Mouse (Mus musculus) liver, embryonic 13.5 days (tissue): ENCODE results near the gene Ramp3. TPM values are rescaled to one million over a fixed set of nuclear protein-coding genes. Genes with fewer than 3 reads are reported as not detected.
A peak's percentile ranks its signal among the peaks of the same experiment; 100 is the strongest.

Source experiments
- ATAC-seq: fragments of 200-750 bp; cut with Nextera tagmentation; 2 replicates; pipeline ENCODE4 v1.8.0; 2017; ENCODE audit warnings: low read depth, mild to moderate bottlenecking, moderate number of reproducible peaks, moderate library complexity
- DNase-seq: peaks from one replicate; pipeline ENCODE4 v3.0.0; 2022
- H3K27ac ChIP-seq: fragments of 300-500 bp; sonication (generic); 2 replicates; pipeline ENCODE4 v1.5.1; 2015; ENCODE audit warnings: moderate library complexity, mild to moderate bottlenecking, inconsistent platforms
- H3K27me3 ChIP-seq: fragments of 300-500 bp; sonication (generic); 2 replicates; pipeline ENCODE4 v1.6.1; 2015; ENCODE audit warnings: mild to moderate bottlenecking, inconsistent platforms
- H3K36me3 ChIP-seq: fragments of 300-500 bp; sonication (generic); 2 replicates; pipeline ENCODE4 v1.6.1; 2015; ENCODE audit warnings: mild to moderate bottlenecking, inconsistent platforms
- H3K4me1 ChIP-seq: fragments of 300-500 bp; sonication (generic); replicated peaks from 2 replicates; pipeline ENCODE4 v1.6.1; 2015; ENCODE audit warnings: inconsistent platforms
- H3K4me2 ChIP-seq: fragments of 300-500 bp; sonication (generic); 2 replicates; pipeline ENCODE4 v1.6.1; 2015; ENCODE audit warnings: inconsistent platforms, mild to moderate bottlenecking, moderate library complexity
- H3K4me3 ChIP-seq: fragments of 300-500 bp; sonication (generic); replicated peaks from 2 replicates; pipeline ENCODE4 v1.5.1; 2015; ENCODE audit warnings: mild to moderate bottlenecking, inconsistent platforms
- H3K9ac ChIP-seq: fragments of 300-500 bp; sonication (generic); 2 replicates; pipeline ENCODE4 v1.6.1; 2015; ENCODE audit warnings: mild to moderate bottlenecking, inconsistent platforms
- H3K9me3 ChIP-seq: fragments of 300-500 bp; sonication (generic); replicated peaks from 2 replicates; pipeline ENCODE4 v1.6.1; 2016; ENCODE audit warnings: inconsistent platforms
- WGBS: fragments of 180-500 bp; shearing (Covaris S2); methylation state at CpG from one replicate; pipeline ENCODE4 v1.1.7; 2015; ENCODE audit not compliant: insufficient replicate concordance; 5-methylcytosine and 5-hydroxymethylcytosine counted together
- polyA plus RNA-seq: library from polyadenylated mRNA; unstranded; fragments of >200 nt; fragmentation: Nextera tagmentation; extraction: Ambion mirVana; gene quantifications from 2 replicates; pipeline ENCODE4 v1.2.1, GENCODE M21; 2015

Gene Ramp3
- polyA plus RNA-seq = 0.15 TPM in 1 of 2 replicates, not detected in the other

GRCm38 (mm10) chr11:6658271-6658670, at the start of gene Ramp3:
TSS of gene Ramp3 (plus strand) at chr11:6658521.
- no peak within 1 kb of the TSS for H3K9ac ChIP-seq
- peak within 1 kb of the TSS; percentile 63 for H3K4me2 ChIP-seq
- ATAC-seq (0 out of 2 replicates have a peak, but pooled peaks have one; percentile 50), DNase-seq (no peak)
- H3K27ac ChIP-seq = no peak within 1 kb of the TSS
- peaks cover 8% of the 10 kb centered on the region; the same call in 1 of the 2 replicates for H3K4me1 ChIP-seq
- no peaks in the 10 kb centered on the region for H3K36me3 ChIP-seq
- H3K9me3 ChIP-seq = no peaks in the 10 kb centered on the region
- WGBS = 1% methylated on average over 18 of the region's 18 CpGs
- peak within 1 kb of the TSS; percentile 29 for H3K4me3 ChIP-seq
- H3K27me3 ChIP-seq = 0 out of 2 replicates have a peak, but pooled peaks cover 8% of the 10 kb centered on the region

- Histone ChIP-seq H3K9ac (no peak overlapping the region), H3K27me3 (no peaks in the 10 kb centered on the region), H3K4me3 (no peak overlapping the region), H3K36me3 (peaks cover 96% of the 10 kb centered on the region), H3K4me1 (no peaks in the 10 kb centered on the region), H3K4me2 (no peak overlapping the region), H3K27ac (no peak overlapping the region), H3K9me3 (no peaks in the 10 kb centered on the region)
- WGBS = 71% methylated on average over 12 of the region's 12 CpGs
- DNase-seq (no peak), ATAC-seq (0 out of 2 replicates have a peak, but pooled peaks have one; percentile 13)
Observed at GRCm38 (mm10) chr11:6615250-6616205, 42.8 kb upstream of the Ramp3 start.

GRCm38 (mm10) chr11:6623704-6624103, 34.6 kb upstream of the Ramp3 start:
- Histone ChIP-seq H3K4me1 (peaks cover 54% of the 10 kb centered on the region), H3K4me2 (peak overlapping the region; percentile 71), H3K27me3 (no peaks in the 10 kb centered on the region), H3K27ac (peak overlapping the region; percentile 90), H3K9ac (peak overlapping the region; percentile 81), H3K4me3 (peak overlapping the region; percentile 83), H3K36me3 (peaks cover 62% of the 10 kb centered on the region), H3K9me3 (no peaks in the 10 kb centered on the region)
- ATAC-seq = no peak
- WGBS = 39% methylated on average over 10 of the region's 10 CpGs
- DNase-seq = no peak

- Histone ChIP-seq H3K36me3 (peaks cover 51% of the 10 kb centered on the region), H3K9ac (peak overlapping the region; percentile 81), H3K27ac (peak overlapping the region; percentile 90), H3K9me3 (no peaks in the 10 kb centered on the region), H3K4me1 (peaks cover 56% of the 10 kb centered on the region), H3K4me2 (peak overlapping the region; percentile 71), H3K4me3 (peak overlapping the region; percentile 83), H3K27me3 (no peaks in the 10 kb centered on the region)
- 25% methylated on average over 14 of the region's 14 CpGs for WGBS
- no peak for ATAC-seq
- DNase-seq = no peak
Observed at GRCm38 (mm10) chr11:6624619-6625382, 33.5 kb upstream of the Ramp3 start.

GRCm38 (mm10) chr11:6625478-6626387, 32.6 kb upstream of the Ramp3 start, which contains the start of gene Tbrg4:
TSS of gene Tbrg4 (minus strand) at chr11:6626067.
- Histone ChIP-seq H3K4me1 (peaks cover 56% of the 10 kb centered on the region), H3K27ac (peak within 1 kb of the TSS; percentile 90), H3K36me3 (peaks cover 41% of the 10 kb centered on the region), H3K27me3 (no peaks in the 10 kb centered on the region), H3K4me2 (peak within 1 kb of the TSS; percentile 71), H3K9me3 (no peaks in the 10 kb centered on the region), H3K9ac (peak within 1 kb of the TSS; percentile 81), H3K4me3 (peak within 1 kb of the TSS; percentile 83)
- peak; percentile 88 for ATAC-seq
- WGBS = under 1% methylated on average over 66 of the region's 66 CpGs
- DNase-seq = peak; percentile 84

GRCm38 (mm10) chr11:6626388-6626772, 31.9 kb upstream of the Ramp3 start:
- H3K4me1 ChIP-seq = peaks cover 56% of the 10 kb centered on the region
- no peaks in the 10 kb centered on the region for H3K9me3 ChIP-seq
- peak overlapping the region; percentile 90 for H3K27ac ChIP-seq
- ATAC-seq = peak; percentile 24
- H3K36me3 ChIP-seq = peaks cover 35% of the 10 kb centered on the region
- H3K9ac ChIP-seq = peak overlapping the region; percentile 81
- peak overlapping the region; percentile 83 for H3K4me3 ChIP-seq
- WGBS = 5% methylated on average over 16 of the region's 16 CpGs
- no peak for DNase-seq
- H3K27me3 ChIP-seq = no peaks in the 10 kb centered on the region
- peak overlapping the region; percentile 71 for H3K4me2 ChIP-seq

GRCm38 (mm10) chr11:6627731-6628130, 30.6 kb upstream of the Ramp3 start:
- peak overlapping the region; percentile 14; the same call in 1 of the 2 replicates for H3K4me2 ChIP-seq
- H3K27ac ChIP-seq = peak overlapping the region; percentile 90
- H3K36me3 ChIP-seq = peaks cover 21% of the 10 kb centered on the region
- ATAC-seq = no peak
- no peak for DNase-seq
- H3K4me1 ChIP-seq = peaks cover 51% of the 10 kb centered on the region
- H3K9ac ChIP-seq = peak overlapping the region; percentile 22; the same call in 1 of the 2 replicates
- no peaks in the 10 kb centered on the region for H3K9me3 ChIP-seq
- H3K27me3 ChIP-seq = no peaks in the 10 kb centered on the region
- WGBS = 52% methylated on average over 4 of the region's 4 CpGs
- H3K4me3 ChIP-seq = no peak overlapping the region

GRCm38 (mm10) chr11:6628568-6628967, 29.8 kb upstream of the Ramp3 start:
- Histone ChIP-seq H3K9ac (no peak overlapping the region), H3K4me3 (no peak overlapping the region), H3K36me3 (peaks cover 13% of the 10 kb centered on the region), H3K9me3 (no peaks in the 10 kb centered on the region), H3K4me1 (peaks cover 43% of the 10 kb centered on the region), H3K27me3 (no peaks in the 10 kb centered on the region), H3K27ac (peak overlapping the region; percentile 90; the same call in 1 of the 2 replicates), H3K4me2 (no peak overlapping the region)
- WGBS = 23% methylated on average over 4 of the region's 4 CpGs
- no peak; the same call in 1 of the 2 replicates for ATAC-seq
- DNase-seq = peak; percentile 54

GRCm38 (mm10) chr11:6629655-6630054, 28.7 kb upstream of the Ramp3 start:
- Histone ChIP-seq H3K9ac (no peak overlapping the region), H3K36me3 (peaks cover 2% of the 10 kb centered on the region; the same call in 1 of the 2 replicates), H3K4me3 (no peak overlapping the region), H3K4me2 (no peak overlapping the region), H3K27ac (no peak overlapping the region), H3K4me1 (peaks cover 32% of the 10 kb centered on the region), H3K9me3 (no peaks in the 10 kb centered on the region), H3K27me3 (no peaks in the 10 kb centered on the region)
- ATAC-seq = no peak
- peak; percentile 38 for DNase-seq

- DNase-seq (no peak), ATAC-seq (peak; percentile 31; the same call in 1 of the 2 replicates)
- H3K36me3 ChIP-seq = no peaks in the 10 kb centered on the region
- H3K4me1 ChIP-seq = no peaks in the 10 kb centered on the region
- H3K4me3 ChIP-seq = no peak overlapping the region
- H3K27ac ChIP-seq = no peak overlapping the region
- WGBS = 49% methylated on average over 8 of the region's 8 CpGs
- no peak overlapping the region for H3K4me2 ChIP-seq
- H3K9me3 ChIP-seq = no peaks in the 10 kb centered on the region
- H3K27me3 ChIP-seq = no peaks in the 10 kb centered on the region
- no peak overlapping the region for H3K9ac ChIP-seq
Observed at GRCm38 (mm10) chr11:6636150-6636549, 22.2 kb upstream of the Ramp3 start.
